Mouse (Mus musculus): ENCODE measurements around the gene Mfn1.
A peak's percentile ranks its signal among the peaks of the same experiment; 100 is the strongest.

- TF ChIP-seq POLR2A (IDR thresholded peaks at IDR 0.05; ENCODE audit: borderline replicate concordance, extremely low read depth, low read depth, low read length) (no peak), CTCF (IDR thresholded peaks at IDR 0.05; ENCODE audit: insufficient read depth, low read length) (peak; percentile 70)
These were observed 20.5 kb upstream of the Mfn1 start for GRCm38 (mm10) chr3:32508666-32509324.
